Mouse (Mus musculus): ENCODE data around the gene Clec4n. TPM values are rescaled to one million over a fixed set of nuclear protein-coding genes. Genes with fewer than 3 reads are reported as not detected.
"Not testable (repeated sequence)": the region's sequence is repeated elsewhere in the genome, so short reads cannot be mapped to it uniquely, and the experiment has no call there.

Clec4n gene
- total and polyA plus RNA-seq, 3 experiments = not detected

DNA sequence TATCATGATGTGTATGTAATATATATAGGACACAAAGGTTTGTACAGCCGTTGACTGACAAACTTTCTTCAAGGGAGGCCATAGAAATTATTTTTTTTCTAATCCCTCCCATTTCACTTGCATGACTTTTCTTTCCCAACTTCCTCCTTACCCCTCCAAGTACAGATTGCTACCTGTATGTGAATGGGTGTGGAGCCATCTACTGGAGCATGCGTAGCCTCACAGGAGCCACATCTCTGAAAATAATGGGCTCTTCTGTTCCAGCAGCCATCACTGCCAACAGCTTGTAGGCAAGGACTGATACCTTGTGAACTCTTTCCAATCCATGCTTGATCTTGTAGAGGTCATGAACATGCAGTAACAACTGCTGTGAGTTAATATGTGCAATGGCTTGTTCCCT lies 19.2 kb downstream of the Clec4n start:
- H3K27ac ChIP-seq (ENCODE audit: insufficient read depth, low read depth); dilution Hi-C loops (cut with MboI; ENCODE audit: extremely low pct_ligation_motif_present, extremely low pct_unique_long_range_greater_than_20kb, low sequenced_read_pairs); H3K27me3 ChIP-seq (replicated peaks); H3K4me2 ChIP-seq (ENCODE audit: insufficient read depth, low read depth, poor library complexity, severe bottlenecking); H3K9me3 ChIP-seq (replicated peaks; ENCODE audit: low read length); H3K36me3 ChIP-seq (replicated peaks in 1 of 2; ENCODE audit: control insufficient read depth in 1 of 2, insufficient read depth in 1 of 2, low read length in 1 of 2); H3K4me1 ChIP-seq (ENCODE audit: control insufficient read depth in 1 of 2, insufficient read depth in 2 of 2); DNase-seq (ENCODE audit: extremely low read depth); H3K9ac ChIP-seq (ENCODE audit: insufficient read depth, low read depth); in situ Hi-C loops (cut with MboI; ENCODE audit: low pct_ligation_motif_present, low pct_unique_long_range_greater_than_20kb, low sequenced_read_pairs); H3K4me3 ChIP-seq (replicated peaks in 1 of 3; ENCODE audit: low read depth in 2 of 3, low read length in 2 of 3, poor library complexity in 1 of 3); H3K79me2 ChIP-seq (replicated peaks; ENCODE audit: control insufficient read depth, extremely low read depth, insufficient read depth, poor library complexity, severe bottlenecking): not testable (repeated sequence)
- TF ChIP-seq RAD21 (IDR thresholded peaks at IDR 0.05; ENCODE audit: low read depth, low read length) (peak; percentile 50), SMC3 (IDR thresholded peaks at IDR 0.05; ENCODE audit: low read depth, low read length) (peak; percentile 34; the same call in 1 of the 2 replicates), CTCF (conservative IDR thresholded peaks at IDR 0.05 in 1 of 2, IDR thresholded peaks at IDR 0.05 in 1 of 2; ENCODE audit: low read depth in 2 of 2, low read length in 2 of 2) (peak in 1 of 2 experiments; percentile 52; a peak in 2 of 4 replicates)

DNA sequence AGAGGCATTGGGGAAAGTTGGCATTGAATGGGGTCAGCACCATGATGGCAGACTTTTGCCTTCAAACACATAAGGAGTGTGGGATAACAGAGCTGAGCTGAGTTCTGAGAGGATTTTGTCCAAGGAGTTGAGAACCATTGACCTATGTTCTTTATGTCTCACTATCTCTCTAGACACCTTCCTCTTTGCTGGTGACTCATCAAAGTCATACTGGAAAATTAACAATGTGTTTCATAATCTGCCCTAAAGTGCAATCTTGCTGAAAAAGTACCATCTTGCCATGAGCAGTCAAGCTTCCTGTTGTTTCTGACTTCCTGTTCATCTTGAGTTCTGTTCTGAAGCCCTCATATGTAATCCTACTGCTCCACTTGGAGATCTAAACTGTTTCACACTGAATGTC lies 23.1 kb downstream of the Clec4n start:
- no peak for DNase-seq (ENCODE audit: extremely low read depth)

DNA sequence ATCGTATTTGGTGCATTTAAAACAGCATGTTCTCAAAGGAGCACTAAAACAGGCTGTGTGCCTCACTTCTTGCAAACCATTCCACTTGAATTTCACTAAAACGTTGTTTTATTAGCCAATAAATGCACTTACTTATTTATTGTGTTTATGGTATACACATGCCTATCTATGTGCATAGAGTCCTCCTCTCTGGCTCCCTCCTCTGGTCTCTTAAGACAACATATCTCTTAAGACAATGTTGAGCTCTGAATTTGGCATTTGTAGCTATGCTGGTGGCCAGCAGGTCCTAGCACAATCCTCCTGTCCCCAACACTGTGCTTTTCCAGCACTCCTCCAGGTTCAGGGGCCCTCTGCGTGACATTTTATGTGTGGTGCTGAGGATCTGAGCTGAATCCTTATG lies 29.3 kb downstream of the Clec4n start:
- no peak overlapping the region for H3K27ac ChIP-seq (ENCODE audit: insufficient read depth, low read depth)

More for the DNA sequence above, 23.1 kb downstream of the Clec4n start:
- Histone ChIP-seq H3K4me1 (ENCODE audit: control insufficient read depth in 1 of 2, insufficient read depth in 2 of 2) (no peaks in the 10 kb centered on the region), H3K36me3 (replicated peaks in 1 of 2; ENCODE audit: control insufficient read depth in 1 of 2, insufficient read depth in 1 of 2, low read length in 1 of 2) (no peaks in the 10 kb centered on the region), H3K4me2 (ENCODE audit: insufficient read depth, low read depth, poor library complexity, severe bottlenecking) (no peak overlapping the region), H3K9ac (ENCODE audit: insufficient read depth, low read depth) (no peak overlapping the region), H3K4me3 (replicated peaks in 1 of 3; ENCODE audit: low read depth in 2 of 3, low read length in 2 of 3, poor library complexity in 1 of 3) (no peak overlapping the region), H3K9me3 (replicated peaks; ENCODE audit: low read length) (no peaks in the 10 kb centered on the region), H3K79me2 (replicated peaks; ENCODE audit: control insufficient read depth, extremely low read depth, insufficient read depth, poor library complexity, severe bottlenecking) (no peaks in the 10 kb centered on the region), H3K27me3 (replicated peaks) (no peaks in the 10 kb centered on the region), H3K27ac (ENCODE audit: insufficient read depth, low read depth) (no peak overlapping the region)
- dilution Hi-C loops (cut with MboI; ENCODE audit: extremely low pct_ligation_motif_present, extremely low pct_unique_long_range_greater_than_20kb, low sequenced_read_pairs) (no loop called here), in situ Hi-C loops (cut with MboI; ENCODE audit: low pct_ligation_motif_present, low pct_unique_long_range_greater_than_20kb, low sequenced_read_pairs) (loop anchor here (10.0 kb wide), 1 partner anchor 358 kb away; no protein-coding TSS in a partner anchor)
- TF ChIP-seq HCFC1 (IDR thresholded peaks at IDR 0.05; ENCODE audit: low read depth, low read length) (no peak), ZNF384 (IDR thresholded peaks at IDR 0.05; ENCODE audit: low read depth, low read length) (no peak), ZKSCAN1 (IDR thresholded peaks at IDR 0.05; ENCODE audit: borderline replicate concordance, low read depth, low read length) (no peak), NELFE (IDR thresholded peaks at IDR 0.05; ENCODE audit: low read depth, low read length) (no peak), ELF1 (IDR thresholded peaks at IDR 0.05; ENCODE audit: low read depth, low read length) (no peak), RCOR1 (conservative IDR thresholded peaks at IDR 0.05; ENCODE audit: low read depth, low read length) (no peak), CTCF (conservative IDR thresholded peaks at IDR 0.05 in 1 of 2, IDR thresholded peaks at IDR 0.05 in 1 of 2; ENCODE audit: low read depth in 2 of 2, low read length in 2 of 2) (no peak), POLR2AphosphoS2 (IDR thresholded peaks at IDR 0.05; ENCODE audit: low read depth, low read length) (no peak), IRF4 (IDR thresholded peaks at IDR 0.05; ENCODE audit: low read depth, low read length) (no peak), ZC3H11A (IDR thresholded peaks at IDR 0.05; ENCODE audit: low read depth, low read length) (no peak), JUN (IDR thresholded peaks at IDR 0.05; ENCODE audit: insufficient read depth, low read depth, low read length) (no peak), ETS1 (conservative IDR thresholded peaks at IDR 0.05; ENCODE audit: low read depth, low read length) (no peak), MAZ (IDR thresholded peaks at IDR 0.05; ENCODE audit: low read depth, low read length) (no peak), POLR2A (IDR thresholded peaks at IDR 0.05; ENCODE audit: low read depth, low read length) (no peak), GABPA (IDR thresholded peaks at IDR 0.05; ENCODE audit: insufficient replicate concordance, low read depth, low read length) (no peak), NRF1 (IDR thresholded peaks at IDR 0.05; ENCODE audit: low read depth, low read length) (no peak), EP300 (IDR thresholded peaks at IDR 0.05; ENCODE audit: low read length) (no peak)

More for the DNA sequence above, 29.3 kb downstream of the Clec4n start:
- H3K9ac ChIP-seq (ENCODE audit: insufficient read depth, low read depth) = no peak overlapping the region
- no peaks in the 10 kb centered on the region for H3K36me3 ChIP-seq (replicated peaks in 1 of 2; ENCODE audit: control insufficient read depth in 1 of 2, insufficient read depth in 1 of 2, low read length in 1 of 2)
- H3K9me3 ChIP-seq (replicated peaks; ENCODE audit: low read length) = no peaks in the 10 kb centered on the region
- no peak overlapping the region for H3K4me2 ChIP-seq (ENCODE audit: insufficient read depth, low read depth, poor library complexity, severe bottlenecking)
- no peak for DNase-seq (ENCODE audit: extremely low read depth)
- no peak overlapping the region for H3K4me3 ChIP-seq (replicated peaks in 1 of 3; ENCODE audit: low read depth in 2 of 3, low read length in 2 of 3, poor library complexity in 1 of 3)
- in situ Hi-C loops (cut with MboI; ENCODE audit: low pct_ligation_motif_present, low pct_unique_long_range_greater_than_20kb, low sequenced_read_pairs) = loop anchor here (10.0 kb wide), 1 partner anchor 364 kb away; no protein-coding TSS in a partner anchor
- H3K4me1 ChIP-seq (ENCODE audit: control insufficient read depth in 1 of 2, insufficient read depth in 2 of 2) = peaks cover 0 to 2% of the 10 kb centered on the region in 2 experiments; a peak in 1 of 4 replicates
- TF ChIP-seq CTCF (conservative IDR thresholded peaks at IDR 0.05 in 1 of 2, IDR thresholded peaks at IDR 0.05 in 1 of 2; ENCODE audit: low read depth in 2 of 2, low read length in 2 of 2) (peak in 1 of 2 experiments; percentile 40; a peak in 2 of 4 replicates), MAFK (IDR thresholded peaks at IDR 0.05; ENCODE audit: insufficient replicate concordance, low read length) (no peak), SMC3 (IDR thresholded peaks at IDR 0.05; ENCODE audit: low read depth, low read length) (peak; percentile 16; the same call in 1 of the 2 replicates)
- H3K27me3 ChIP-seq (replicated peaks) = no peaks in the 10 kb centered on the region
- H3K79me2 ChIP-seq (replicated peaks; ENCODE audit: control insufficient read depth, extremely low read depth, insufficient read depth, poor library complexity, severe bottlenecking) = no peaks in the 10 kb centered on the region
- dilution Hi-C loops (cut with MboI; ENCODE audit: extremely low pct_ligation_motif_present, extremely low pct_unique_long_range_greater_than_20kb, low sequenced_read_pairs) = no loop called here
